Mouse (Mus musculus) gastrocnemius, postnatal 25 days (tissue): ENCODE results near the gene Zfp169. TPM values are rescaled to one million over a fixed set of nuclear protein-coding genes. Genes with fewer than 3 reads are reported as not detected.
"Not testable (repeated sequence)": the region's sequence is repeated elsewhere in the genome, so short reads cannot be mapped to it uniquely, and the experiment has no call there.

Experiments
- DNase-seq: peaks from one replicate; pipeline ENCODE4 v3.0.0; 2022
- long read RNA-seq, 2 experiments: library from polyadenylated mRNA; stranded (forward); transcript quantifications; one replicate each; pipeline ENCODE4 v2.0.0; 2021
- total RNA-seq, 2 experiments: library from RNA; stranded (reverse); gene quantifications; 1 replicate in 1 of 2; 2 replicates in 1 of 2; pipeline ENCODE4 v1.2.3; 2021

The Zfp169 gene
- total RNA-seq = 1 to 10 TPM; 2.0 to 2.2 TPM
- long read RNA-seq, experiment 1 = 0 reads
- long read RNA-seq, experiment 2 = 0 reads

DNA sequence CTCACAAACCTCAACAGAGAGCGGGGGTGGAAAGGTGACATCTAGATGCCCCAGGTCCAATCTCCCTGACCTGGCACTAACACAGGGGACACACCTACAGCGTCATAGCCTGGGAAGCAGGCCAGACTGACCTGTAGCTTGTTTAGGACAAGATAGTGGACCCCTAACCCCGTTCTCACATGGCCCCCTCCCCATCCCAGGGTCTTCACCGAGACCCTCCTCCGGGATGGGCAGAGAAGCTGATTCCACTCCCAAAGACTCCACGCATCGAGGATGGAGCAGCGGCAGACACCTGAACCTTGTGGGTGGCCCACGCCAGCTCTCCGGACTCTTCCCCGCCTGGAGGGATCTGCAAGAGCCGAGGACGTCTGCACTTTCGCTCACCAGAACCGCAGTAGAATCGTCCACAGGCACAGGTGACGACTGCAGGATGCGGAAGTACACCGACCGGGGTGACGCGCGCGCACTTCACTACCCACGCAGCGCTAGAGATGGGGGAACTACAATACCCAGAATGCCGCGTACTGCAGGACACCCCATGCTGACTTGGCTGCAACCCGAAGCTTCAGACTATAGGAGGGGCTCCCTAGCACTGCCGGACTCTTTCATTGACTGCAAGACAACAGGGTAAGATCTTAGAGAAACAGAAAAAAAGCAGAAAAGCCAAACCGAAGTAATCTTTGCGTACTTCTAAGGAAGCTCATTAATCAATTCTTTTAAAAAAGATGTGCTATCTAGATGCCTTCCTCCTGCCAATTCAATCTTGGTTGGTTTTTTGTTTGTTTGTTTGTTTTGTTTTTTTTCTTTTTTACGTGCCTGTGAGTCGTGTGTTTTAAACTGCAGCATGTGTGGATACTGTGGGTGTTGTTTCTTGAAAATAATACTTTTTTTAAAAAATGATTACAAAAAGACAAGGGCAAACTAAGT is at the start of gene Zfp169, which contains the start of gene A830005F24Rik:
Gene Zfp169 (minus strand): TSS at position 449 of the 927 bp plus-strand sequence.
Gene A830005F24Rik (plus strand): TSS at position 568 of the 927 bp plus-strand sequence.
- peak; percentile 82 for DNase-seq

DNA sequence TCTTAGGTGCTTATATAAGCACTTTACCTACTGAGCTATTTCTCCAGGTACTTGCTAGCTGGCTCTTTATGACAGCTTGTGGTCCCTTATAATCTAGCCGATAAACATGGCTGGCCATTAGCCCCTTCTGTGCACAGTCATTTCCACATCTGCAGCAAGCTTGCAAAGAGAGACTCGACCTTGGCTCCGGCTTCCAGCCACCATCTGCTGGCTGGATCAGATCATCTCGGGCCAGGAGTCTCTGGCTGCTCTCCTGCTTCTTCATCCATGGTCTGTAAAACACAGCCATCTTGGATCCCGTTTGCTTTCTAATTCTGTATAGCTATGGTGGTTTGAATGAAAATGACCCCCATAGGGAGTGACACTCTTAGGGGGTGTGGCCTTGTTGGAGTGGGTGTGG is 49.1 kb upstream of the Zfp169 start:
- peak; percentile 57 for DNase-seq

DNA sequence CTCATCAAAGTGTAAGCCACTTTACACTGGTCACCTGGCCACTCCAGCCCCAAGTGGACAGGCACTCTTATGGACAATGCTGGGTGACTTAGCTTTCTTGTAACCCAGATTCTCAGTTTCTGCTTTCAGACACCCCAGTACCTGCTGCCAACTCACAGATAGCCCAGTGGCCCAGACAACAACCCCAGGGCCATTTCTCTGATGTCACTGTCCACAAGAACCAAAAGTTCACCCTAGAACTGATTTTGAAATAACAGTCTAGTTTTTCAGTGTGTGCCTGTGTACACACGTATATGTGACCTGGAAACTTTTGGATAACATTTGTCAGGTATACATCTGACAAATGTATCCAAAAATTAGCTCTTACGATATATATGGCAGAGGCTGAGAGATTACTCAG is 48.2 kb upstream of the Zfp169 start:
- no peak for DNase-seq

DNA sequence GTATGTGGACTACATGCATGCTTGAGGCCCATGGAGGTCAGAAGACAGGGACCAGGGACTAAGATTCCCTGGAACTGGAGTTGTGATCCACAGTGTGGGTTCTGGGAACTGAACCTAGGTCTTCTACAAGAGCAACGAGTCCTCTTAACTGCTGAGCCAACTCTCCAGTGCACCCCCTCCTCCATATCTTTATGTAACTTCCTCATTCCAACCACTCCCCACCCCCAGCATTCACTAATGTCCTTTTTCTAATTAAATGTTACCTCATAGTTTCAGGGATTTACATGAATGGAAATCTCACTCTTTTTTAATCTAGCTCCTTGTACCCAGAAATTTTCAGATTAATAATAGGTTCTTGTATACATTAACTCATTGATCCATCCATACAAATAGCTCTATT is 42.7 kb upstream of the Zfp169 start:
- DNase-seq = no peak

DNA sequence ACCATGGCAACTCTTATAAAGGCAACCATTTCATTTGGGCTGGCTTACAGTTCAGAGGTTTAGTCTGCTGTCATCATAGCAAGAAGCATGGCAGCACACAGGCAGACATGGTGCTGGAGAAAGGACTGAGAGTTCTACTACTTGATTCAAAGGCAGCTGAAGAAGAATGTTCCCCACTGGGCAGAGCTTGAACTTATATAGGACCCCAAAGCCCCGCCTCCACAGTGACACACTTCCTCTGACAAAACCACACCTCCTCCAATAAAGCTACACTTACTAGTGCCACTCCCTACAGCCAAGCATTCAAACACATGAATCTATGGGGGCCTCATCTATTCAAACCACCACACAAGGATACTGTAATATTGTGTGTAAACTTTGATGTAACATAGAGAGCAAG is 41.3 kb upstream of the Zfp169 start:
- DNase-seq = no peak

DNA sequence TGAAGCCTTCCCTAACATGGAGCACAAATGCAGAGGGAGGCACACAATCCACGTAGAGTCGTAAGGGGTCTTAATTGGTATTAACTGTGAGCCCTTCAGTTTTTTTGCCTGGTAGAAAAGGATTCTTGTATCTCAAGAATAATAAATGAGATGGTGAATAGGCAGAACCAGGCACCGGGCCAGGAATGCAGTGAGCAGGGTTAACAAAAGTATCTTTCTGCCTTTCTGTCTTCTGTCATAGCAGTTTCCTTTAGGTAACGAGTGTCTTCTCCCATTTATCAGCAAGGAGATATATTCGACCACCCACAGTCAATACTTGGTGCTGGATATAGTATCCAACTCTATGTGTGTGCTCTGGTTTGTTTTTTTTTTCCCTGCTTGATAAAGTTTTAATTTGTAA is 40.3 kb upstream of the Zfp169 start:
- DNase-seq = no peak

DNA sequence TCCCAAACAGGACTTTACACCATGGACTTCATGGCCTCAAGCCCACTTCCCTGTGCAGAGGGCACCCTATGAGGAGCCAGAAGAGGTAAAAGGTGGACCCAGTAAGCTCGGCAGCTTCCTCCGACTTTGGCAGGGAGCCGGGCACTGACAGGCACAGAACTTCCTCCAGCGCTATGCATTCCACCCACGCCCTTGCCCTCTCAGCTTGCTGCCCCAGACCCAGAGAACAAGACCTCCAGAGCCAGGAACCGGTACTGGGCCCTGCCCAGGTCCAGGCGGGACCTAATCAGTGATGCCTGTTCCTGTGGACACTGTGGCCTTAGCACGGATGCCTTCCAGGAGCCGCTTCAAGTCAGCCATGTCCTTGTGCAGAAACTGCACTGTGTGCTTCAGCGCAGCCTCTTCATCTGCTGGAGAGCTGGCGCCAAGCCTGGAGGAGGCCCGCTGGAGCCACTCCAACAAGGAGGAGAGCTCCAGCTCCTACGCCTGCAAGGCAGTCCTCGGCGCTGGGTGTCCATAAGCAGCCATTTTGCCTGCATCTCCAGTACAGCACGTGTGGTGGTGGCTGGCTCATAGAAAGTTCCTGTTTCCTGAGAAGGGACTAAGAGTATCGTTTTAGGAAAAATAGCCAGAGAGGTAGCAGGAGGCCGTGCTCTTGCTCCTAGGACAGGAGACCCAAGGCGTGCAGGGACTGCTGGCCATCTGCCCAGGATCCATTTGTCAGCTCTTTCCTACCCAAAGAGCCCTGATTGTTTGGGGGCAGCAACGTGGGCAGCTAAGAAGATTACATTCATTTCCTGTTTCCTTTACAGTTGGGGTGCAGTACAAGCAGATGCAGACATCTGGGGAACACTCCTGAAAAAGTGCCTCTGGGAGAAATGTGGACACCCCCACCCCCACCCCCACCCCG is 39.2 kb upstream of the Zfp169 start:
- peak; percentile 90 for DNase-seq

DNA sequence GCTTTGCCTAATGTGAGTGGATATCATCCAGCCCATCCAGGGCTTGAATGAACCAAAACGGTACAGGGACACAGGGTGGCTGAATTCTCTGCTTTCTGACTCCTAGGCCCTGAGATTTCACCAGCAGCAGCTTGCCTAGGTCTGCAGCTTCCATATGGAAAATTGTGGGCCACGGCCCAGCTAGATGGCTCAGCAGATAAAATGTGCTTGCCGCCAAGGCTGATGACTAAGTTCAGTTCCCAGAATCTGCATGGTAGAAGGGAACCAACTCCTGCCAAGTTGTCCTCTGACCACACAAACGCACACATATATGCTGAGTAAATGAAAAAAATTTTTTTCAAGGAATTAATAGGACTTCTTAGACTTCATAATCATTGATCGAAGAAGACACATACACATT is 35.0 kb upstream of the Zfp169 start:
- DNase-seq = no peak

DNA sequence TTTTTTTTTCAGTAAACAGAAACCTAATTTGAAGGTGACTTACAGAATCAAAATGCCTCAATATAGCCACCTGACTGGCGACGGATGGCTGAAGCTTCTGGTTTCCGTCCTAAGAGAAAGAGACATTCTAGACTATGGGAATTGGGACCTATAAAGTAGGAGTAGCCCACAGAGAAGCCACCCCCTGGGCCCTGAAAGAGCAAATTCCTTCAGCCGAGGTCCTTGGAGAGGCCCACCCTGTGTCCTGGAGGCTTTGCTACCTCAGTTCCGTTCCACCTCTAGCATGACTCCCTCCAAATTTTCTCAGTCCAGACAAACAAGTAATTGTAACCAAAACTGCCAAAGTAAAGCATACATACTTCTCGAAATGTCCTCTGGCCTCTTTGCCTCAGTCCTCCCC is 34.4 kb upstream of the Zfp169 start:
- DNase-seq = no peak

DNA sequence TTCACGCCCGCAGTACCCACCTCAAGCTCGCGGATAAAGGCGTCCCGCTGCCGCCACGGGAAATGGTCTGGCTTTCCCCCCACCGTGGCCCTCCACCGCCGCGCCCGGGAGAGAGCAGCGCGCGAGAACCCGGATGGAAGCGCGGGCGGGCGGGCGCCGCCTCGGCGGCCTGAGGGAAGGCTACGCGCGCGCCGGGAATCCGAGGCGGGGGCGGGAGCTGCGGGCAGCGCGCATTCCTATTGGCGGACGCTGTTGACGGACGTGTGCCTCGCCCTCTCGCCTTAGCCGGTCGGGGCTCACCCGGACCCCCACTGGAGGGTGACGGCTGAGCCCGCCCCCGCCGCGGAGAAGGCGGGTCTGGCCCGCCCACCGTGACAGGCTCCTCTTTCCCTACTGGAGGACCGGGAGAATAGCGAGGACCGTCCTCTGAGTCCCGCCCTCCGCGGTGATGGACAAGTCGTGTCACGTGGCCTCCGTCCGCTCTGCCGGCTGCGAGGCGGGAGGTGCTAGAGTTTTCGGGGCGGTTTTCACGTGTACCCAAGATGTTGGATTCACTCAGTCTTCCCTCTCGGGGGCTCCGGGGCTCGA is 33.2 kb upstream of the Zfp169 start:
- DNase-seq = peak; percentile 100

DNA sequence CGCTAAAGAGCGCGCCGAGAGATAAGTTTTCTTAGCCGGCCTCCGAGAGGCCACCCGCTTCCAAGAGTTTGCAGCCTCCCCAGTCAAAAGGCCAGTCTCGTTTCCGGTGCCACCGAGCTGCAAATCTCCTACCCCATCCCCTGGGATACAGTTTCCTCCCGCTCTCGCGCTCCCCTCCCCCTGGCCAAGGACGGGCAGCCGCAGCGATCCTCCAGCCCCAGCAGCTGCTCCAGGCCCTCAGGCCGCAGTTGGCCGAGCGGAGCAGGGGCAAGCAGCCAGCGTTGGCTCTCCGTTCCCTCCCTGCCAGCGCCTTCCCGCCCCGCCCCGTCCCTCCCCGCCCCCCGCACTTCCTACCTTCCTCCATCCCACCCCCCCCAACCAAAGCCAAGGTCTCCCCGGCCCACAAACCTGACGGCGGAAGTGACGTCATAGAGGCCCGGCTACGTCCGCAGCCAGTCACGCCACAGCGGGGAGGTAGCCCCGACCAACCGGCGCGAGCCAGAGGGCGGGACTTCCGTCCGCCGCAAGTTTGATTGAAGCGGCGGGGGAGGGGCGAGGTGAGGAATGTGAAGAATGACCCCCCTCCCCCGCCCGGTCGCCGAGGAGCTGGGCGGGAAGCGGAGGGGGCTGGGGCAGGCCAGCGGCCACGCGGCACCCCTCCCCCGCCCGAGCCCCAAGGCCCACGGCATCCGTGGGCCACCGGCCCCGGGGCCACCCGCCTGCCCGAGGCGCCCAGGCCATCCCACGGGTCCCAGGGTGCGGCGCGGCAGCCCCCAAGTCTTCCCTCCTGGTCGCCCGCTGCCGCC is 32.4 kb upstream of the Zfp169 start:
- DNase-seq = peak; percentile 99

DNA sequence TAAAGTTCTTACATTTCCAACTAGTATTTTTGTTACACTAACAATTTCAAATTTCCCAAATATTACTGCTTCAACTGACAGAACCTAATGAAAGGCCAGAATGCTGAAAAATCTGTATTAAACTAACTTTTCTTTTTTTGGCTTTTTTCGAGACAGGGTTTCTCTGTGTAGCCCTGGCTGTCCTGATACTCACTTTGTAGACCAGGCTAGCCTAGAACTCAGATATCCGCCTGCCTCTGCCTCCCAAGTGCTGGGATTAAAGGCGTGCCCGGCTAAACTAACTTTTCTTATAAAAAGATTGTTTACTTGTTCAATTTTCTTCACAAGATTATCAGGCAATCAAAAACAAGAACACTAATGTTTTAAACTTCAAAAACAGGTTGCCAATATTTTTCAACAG is 31.6 kb upstream of the Zfp169 start:
- DNase-seq = no peak

DNA sequence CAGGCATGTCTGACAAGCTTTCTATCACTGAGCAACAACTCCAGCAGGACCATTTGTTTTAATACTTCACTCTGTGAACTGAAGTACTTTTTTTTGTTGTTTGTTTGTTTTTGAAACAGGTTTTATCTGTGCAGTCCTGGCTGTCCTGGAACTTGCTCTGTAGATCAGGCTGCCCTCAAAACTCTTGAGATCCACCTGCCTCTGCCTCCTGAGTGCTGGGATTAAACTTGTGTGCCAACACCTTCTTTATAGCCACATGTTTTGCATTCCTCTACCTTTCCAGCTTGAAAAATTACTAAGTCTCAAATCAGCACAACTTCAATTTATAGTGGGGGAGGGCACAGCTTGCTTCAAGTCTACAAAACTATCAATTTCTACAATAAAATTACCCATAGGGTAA is 31.1 kb upstream of the Zfp169 start:
- DNase-seq = no peak

DNA sequence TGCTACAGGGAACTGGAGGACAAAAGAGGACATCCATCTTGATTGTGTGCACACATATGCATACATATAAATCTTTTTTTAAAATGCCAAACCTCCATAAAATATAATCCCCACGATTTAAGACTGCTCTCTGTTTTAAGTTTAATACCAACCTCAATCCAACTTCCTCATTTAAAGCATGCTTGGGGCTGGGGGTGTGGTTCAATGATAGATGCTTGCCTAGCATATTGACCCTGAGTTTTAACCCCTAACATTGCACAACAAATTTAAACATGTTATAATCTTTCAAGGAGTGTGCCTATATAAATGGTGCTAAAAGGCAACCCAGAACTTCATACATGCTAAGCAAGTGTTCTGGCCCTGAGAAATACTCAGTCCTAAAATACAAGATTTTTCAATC is 27.2 kb upstream of the Zfp169 start:
- DNase-seq = no peak

DNA sequence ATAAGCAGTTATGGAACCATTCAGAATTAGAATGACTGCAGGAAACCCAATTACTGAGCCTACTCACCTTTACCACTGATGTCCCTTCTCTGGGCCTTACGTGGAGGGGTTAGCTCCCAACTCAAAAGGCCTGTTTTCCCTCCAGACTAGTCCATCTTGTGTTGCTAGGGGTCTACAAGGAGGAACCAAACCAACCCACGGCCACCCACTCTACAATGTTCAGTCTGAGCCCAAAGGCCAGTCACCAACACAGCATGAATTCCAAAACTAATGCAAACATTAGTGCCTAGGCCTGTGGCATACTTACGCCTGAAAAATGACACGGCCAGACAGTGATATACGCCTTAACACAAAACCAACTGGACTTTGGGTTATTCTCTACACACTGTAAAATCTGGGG is 20.2 kb upstream of the Zfp169 start:
- no peak for DNase-seq

DNA sequence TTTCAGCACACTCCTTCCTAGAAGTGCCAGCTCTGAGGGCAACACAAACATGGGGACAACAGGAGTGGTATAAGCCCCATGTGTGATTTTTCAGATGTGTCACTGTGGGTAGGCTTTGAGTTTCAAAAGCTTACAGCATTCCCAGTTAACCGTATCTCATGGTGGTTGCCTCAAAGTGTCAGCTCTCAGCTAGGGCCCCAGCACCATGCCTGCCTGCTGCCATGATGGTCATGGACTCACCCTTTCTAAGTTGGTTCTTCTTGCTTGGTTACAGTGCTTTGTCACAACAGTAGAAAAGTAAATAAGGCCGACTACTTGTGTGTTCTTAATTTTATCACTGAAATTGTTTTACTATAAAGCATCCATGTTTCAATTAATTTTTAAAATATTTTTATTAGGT is 18.2 kb upstream of the Zfp169 start:
- no peak for DNase-seq

DNA sequence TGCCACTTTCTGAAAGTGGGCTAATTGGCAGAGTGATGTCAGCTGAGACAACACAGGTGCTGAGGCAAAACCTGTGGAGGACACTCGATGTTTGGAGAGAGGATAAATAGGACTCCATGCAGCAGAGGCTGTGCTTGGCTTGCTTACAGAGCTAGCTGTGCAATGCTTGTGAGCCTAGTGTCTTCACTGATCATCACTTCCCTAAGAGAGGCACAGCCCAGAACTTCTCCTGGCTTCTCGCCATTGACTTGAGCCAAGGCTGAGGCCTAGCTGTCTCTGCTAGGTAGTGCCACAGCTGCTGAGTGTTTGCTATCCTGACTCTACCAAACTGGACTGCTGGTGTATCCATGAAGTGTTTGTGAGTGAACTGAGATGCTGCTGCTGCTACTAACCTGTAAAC is 17.4 kb upstream of the Zfp169 start:
- DNase-seq = peak; percentile 75

DNA sequence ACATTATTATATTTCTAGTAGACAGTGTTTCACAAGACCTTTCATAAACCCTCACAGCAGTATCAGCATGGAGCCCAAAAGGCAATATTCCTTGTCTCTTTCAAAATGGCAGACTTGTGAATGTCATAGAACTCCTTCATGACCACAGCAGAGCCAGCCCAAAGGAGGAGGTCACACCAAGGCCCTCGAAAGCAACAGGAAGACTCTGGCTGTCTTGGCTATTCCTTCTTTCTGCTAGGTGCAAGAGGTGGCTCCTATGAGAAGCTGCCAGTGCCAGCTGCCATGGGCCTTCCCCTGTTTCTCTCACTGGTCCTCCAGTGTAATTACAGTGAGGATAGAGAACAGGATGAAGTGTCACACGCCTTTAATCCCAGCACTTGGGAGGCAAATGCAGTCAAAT is 15.8 kb upstream of the Zfp169 start:
- DNase-seq = no peak

DNA sequence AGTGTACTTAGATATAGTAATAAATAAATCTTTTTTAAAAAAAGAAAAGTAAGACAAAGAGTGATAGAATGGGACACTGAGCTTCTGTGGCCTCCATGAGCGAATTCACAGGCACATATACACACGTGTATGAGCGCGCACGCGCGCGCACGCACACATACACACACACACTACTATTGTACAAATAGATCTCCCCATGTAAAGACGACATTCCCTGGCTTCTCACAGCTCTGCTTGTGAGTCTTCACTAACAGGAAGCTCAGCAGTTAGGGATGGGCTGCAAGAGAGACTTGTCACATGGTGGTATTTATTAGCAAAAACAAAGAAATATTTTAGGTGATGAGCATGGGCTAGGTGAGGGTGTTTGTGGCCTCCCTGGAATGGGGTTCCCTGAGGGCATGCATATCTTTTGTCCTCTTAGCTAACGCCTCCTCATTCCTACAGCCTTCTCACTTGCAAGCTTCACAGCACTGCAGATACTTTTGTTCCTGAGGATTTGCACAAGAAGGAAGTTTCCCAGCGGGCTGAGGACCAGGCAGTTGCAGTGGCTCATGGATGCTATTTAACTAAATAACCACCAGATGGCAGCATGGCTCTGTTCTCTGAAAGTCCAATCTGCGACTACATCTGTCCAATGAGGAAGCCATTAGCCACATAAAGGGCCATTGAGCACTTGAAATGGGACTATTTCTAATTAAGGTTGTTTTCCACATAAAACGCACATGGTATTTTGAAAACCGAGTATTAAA is 15.0 kb upstream of the Zfp169 start:
- peak; percentile 35 for DNase-seq

DNA sequence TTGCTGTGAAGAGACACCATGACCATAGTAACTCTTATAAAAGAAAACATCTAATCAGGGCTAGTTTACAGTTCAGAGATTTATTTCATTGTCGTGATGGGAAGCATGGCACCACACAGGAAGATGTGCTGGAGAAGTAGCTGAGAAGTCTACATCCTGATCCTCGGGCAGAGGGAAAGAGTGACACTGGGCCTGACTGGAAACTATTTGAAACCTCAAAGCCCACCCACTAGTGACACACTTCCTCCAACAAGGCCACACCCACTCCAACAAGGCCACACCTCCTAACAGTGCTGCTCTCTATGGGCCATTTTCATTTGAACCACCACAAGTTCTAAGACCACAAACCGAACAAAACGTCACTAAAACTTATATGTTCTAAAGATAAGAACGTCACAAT is 12.5 kb upstream of the Zfp169 start:
- no peak for DNase-seq

DNA sequence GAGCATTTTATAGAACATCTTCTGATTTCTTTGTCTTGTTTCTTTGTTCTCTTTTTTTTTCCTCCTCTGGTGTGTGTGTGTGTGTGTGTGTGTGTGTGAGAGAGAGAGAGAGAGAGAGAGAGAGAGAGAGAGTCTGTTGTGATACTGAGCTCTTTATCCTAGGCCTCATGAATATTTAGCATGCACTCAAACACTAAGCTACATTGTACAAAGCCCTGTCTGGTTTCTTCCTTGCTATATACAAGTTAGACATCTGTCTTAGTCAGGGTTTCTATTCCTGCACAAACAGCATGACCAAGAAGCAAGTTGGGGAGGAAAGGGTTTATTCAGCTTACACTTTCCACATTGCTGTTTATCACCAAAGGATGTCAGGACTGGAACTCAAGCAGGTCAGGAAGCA is 5.9 kb upstream of the Zfp169 start:
- not testable (repeated sequence) for DNase-seq
